35 mouse cellular contexts compared by ENCODE assay signal in genomic region chr4:112432223-112432622, GRCm38 (mm10). TPM values are rescaled to one million over a fixed set of nuclear protein-coding genes. Genes with fewer than 3 reads are reported as not detected.
"Had no signal": no experiment of that assay in that cellular context is flagged by ENCODE, and none has a peak within 500 bp of the region (broad histone marks: within the 10 kb centered on the region; RNA-seq: fewer than 3 reads in every experiment).

No protein-coding gene starts in this region.

- H3K27me3 ChIP-seq: embryonic facial prominence, embryonic 12.5 days; embryonic facial prominence, embryonic 13.5 days; embryonic facial prominence, embryonic 15.5 days; forebrain, embryonic 12.5 days; forebrain, embryonic 13.5 days; forebrain, embryonic 15.5 days had no signal

- H3K4me1 ChIP-seq: embryonic facial prominence, embryonic 10.5 days; embryonic facial prominence, embryonic 12.5 days; embryonic facial prominence, embryonic 13.5 days; embryonic facial prominence, embryonic 15.5 days; forebrain, embryonic 10.5 days; forebrain, embryonic 12.5 days; forebrain, embryonic 13.5 days; forebrain, embryonic 15.5 days had no signal

- H3K4me2 ChIP-seq: embryonic facial prominence, embryonic 12.5 days; embryonic facial prominence, embryonic 13.5 days; embryonic facial prominence, embryonic 15.5 days; forebrain, embryonic 12.5 days; forebrain, embryonic 13.5 days; forebrain, embryonic 15.5 days had no signal

- ATAC-seq: forebrain, embryonic 13.5 days; forebrain, embryonic 14.5 days; forebrain, embryonic 15.5 days; forebrain, embryonic 16.5 days; forebrain, postnatal 0 days had no signal

- H3K9ac ChIP-seq: embryonic facial prominence, embryonic 12.5 days; embryonic facial prominence, embryonic 13.5 days; embryonic facial prominence, embryonic 15.5 days; forebrain, embryonic 12.5 days; forebrain, embryonic 13.5 days; forebrain, embryonic 15.5 days; forebrain, postnatal 0 days had no signal

- DNase-seq: cerebellum, adult 2 months; cerebellum, adult 8-10 months; cerebellum, adult 9-10 months; cerebellum, adult 9-11 months; cerebellum, postnatal 10 days; cerebellum, postnatal 14 days; cerebellum, postnatal 25 days; cerebellum, postnatal 36 days; embryo, embryonic 11 days; forebrain, postnatal 0 days; gastrocnemius, adult 2 months; gastrocnemius, postnatal 10 days; gastrocnemius, postnatal 14 days; gastrocnemius, postnatal 25 days; gastrocnemius, postnatal 36 days; heart, adult 11 months; heart, adult 18-20 months; heart, adult 2 months had no signal

- H3K36me3 ChIP-seq: embryonic facial prominence, embryonic 10.5 days; embryonic facial prominence, embryonic 12.5 days; embryonic facial prominence, embryonic 13.5 days; embryonic facial prominence, embryonic 15.5 days; forebrain, embryonic 10.5 days; forebrain, embryonic 12.5 days; forebrain, embryonic 15.5 days had no signal

- H3K27ac ChIP-seq: embryonic facial prominence, embryonic 10.5 days; embryonic facial prominence, embryonic 12.5 days; embryonic facial prominence, embryonic 13.5 days; embryonic facial prominence, embryonic 15.5 days; forebrain, embryonic 10.5 days; forebrain, embryonic 12.5 days; forebrain, embryonic 13.5 days; forebrain, embryonic 15.5 days; gastrocnemius, adult 2 months; heart, adult 2 months had no signal

- H3K4me3 ChIP-seq: embryonic facial prominence, embryonic 10.5 days; embryonic facial prominence, embryonic 12.5 days; embryonic facial prominence, embryonic 13.5 days; embryonic facial prominence, embryonic 15.5 days; erythroblast, embryonic 14.5 days; forebrain, embryonic 10.5 days; forebrain, embryonic 12.5 days; forebrain, embryonic 13.5 days; forebrain, embryonic 15.5 days; gastrocnemius, adult 2 months; heart, adult 2 months had no signal

RNA-seq across cellular contexts. Expression of gene Skint9, which starts 1.6 kb away (rescaled TPM):
- polyA plus RNA-seq: cerebellum, adult 2 months; cortical plate, adult 2 months; embryonic facial prominence, embryonic 10.5 days; embryonic facial prominence, embryonic 11.5 days; embryonic facial prominence, embryonic 12.5 days; embryonic facial prominence, embryonic 13.5 days; embryonic facial prominence, embryonic 14.5 days; embryonic facial prominence, embryonic 15.5 days; erythroblast, embryonic 14.5 days; forebrain, embryonic 10.5 days; forebrain, embryonic 11.5 days; forebrain, embryonic 12.5 days; forebrain, embryonic 13.5 days; forebrain, embryonic 14.5 days; forebrain, embryonic 15.5 days; forebrain, embryonic 16.5 days; forebrain, postnatal 0 days; frontal cortex, adult 2 months; gonadal fat pad, adult 2 months; heart, adult 2 months had no signal
